Mouse (Mus musculus) limb, embryonic 15.5 days (tissue): ENCODE measurements around the gene Olfr1312. TPM values are rescaled to one million over a fixed set of nuclear protein-coding genes. Genes with fewer than 3 reads are reported as not detected.
"Not testable (repeated sequence)": the region's sequence is repeated elsewhere in the genome, so short reads cannot be mapped to it uniquely, and the experiment has no call there.

ENCODE experiments used
- ATAC-seq: fragments of 200-750 bp; cut with Nextera tagmentation; 2 replicates; pipeline ENCODE4 v1.8.0; 2017; ENCODE audit warnings: low read depth, moderate TSS enrichment; ENCODE audit not compliant: insufficient number of reproducible peaks, low FRiP score, low TSS enrichment
- H3K27ac ChIP-seq: fragments of 300-500 bp; sonication (generic); 2 replicates; pipeline ENCODE4 v1.5.1; 2015; ENCODE audit warnings: moderate library complexity, mild to moderate bottlenecking, inconsistent platforms
- H3K27me3 ChIP-seq: fragments of 300-500 bp; sonication (generic); 2 replicates; pipeline ENCODE4 v1.6.1; 2015; ENCODE audit warnings: inconsistent platforms
- H3K36me3 ChIP-seq: fragments of 300-500 bp; sonication (generic); 2 replicates; pipeline ENCODE4 v1.6.1; 2015; ENCODE audit warnings: inconsistent platforms
- H3K4me1 ChIP-seq: fragments of 300-500 bp; sonication (generic); 2 replicates; pipeline ENCODE4 v1.6.1; 2015; ENCODE audit warnings: inconsistent platforms
- H3K4me2 ChIP-seq: fragments of 300-500 bp; sonication (generic); 2 replicates; pipeline ENCODE4 v1.6.1; 2015; ENCODE audit warnings: mild to moderate bottlenecking, inconsistent platforms
- H3K4me3 ChIP-seq: fragments of 300-500 bp; sonication (generic); 2 replicates; pipeline ENCODE4 v1.5.1; 2015; ENCODE audit warnings: mild to moderate bottlenecking, inconsistent platforms
- H3K9ac ChIP-seq: fragments of 300-500 bp; sonication (generic); 2 replicates; pipeline ENCODE4 v1.6.1; 2015; ENCODE audit warnings: inconsistent platforms
- H3K9me3 ChIP-seq: fragments of 300-500 bp; sonication (generic); 2 replicates; pipeline ENCODE4 v1.6.1; 2016; ENCODE audit warnings: inconsistent platforms
- WGBS: fragments of 180-500 bp; shearing (Covaris S2); methylation state at CpG from one replicate; pipeline ENCODE4 v1.1.7; 2015; 5-methylcytosine and 5-hydroxymethylcytosine counted together
- polyA plus RNA-seq: library from polyadenylated mRNA; unstranded; fragments of >200 nt; fragmentation: Nextera tagmentation; extraction: Ambion mirVana; gene quantifications from 2 replicates; pipeline ENCODE4 v1.2.1, GENCODE M21; 2015

The Olfr1312 gene
- polyA plus RNA-seq: not detected in 2 replicates

DNA sequence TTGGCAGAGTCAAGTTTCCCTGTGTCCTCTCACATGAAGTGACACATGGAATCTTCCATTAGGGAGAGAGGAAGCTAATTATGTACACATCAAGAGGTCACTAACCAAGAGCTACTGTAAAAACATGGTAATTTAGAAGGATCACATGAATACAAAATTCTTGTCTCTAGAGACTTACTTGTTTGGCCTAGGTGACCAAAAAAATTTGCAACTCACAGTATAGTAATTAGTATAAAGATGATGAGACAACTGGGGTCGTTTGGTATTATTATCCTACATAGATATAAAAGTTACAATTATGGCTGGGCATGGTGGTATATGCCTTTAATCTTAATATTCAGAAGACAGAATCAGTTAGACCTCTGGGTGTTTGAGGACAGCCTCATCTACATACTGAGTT lies at the start of gene Olfr1312:
Gene Olfr1312 (minus strand): TSS at position 101 of the 400 bp plus-strand sequence.
- no peaks in the 10 kb centered on the region for H3K36me3 ChIP-seq
- no peaks in the 10 kb centered on the region for H3K4me1 ChIP-seq
- 29% methylated on average over 1 of the region's 1 CpGs for WGBS
- H3K4me3 ChIP-seq: no peak within 1 kb of the TSS
- no peak within 1 kb of the TSS for H3K9ac ChIP-seq
- H3K9me3 ChIP-seq: no peaks in the 10 kb centered on the region
- H3K27ac ChIP-seq: no peak within 1 kb of the TSS
- ATAC-seq: no peak
- H3K4me2 ChIP-seq: no peak within 1 kb of the TSS
- H3K27me3 ChIP-seq: no peaks in the 10 kb centered on the region

DNA sequence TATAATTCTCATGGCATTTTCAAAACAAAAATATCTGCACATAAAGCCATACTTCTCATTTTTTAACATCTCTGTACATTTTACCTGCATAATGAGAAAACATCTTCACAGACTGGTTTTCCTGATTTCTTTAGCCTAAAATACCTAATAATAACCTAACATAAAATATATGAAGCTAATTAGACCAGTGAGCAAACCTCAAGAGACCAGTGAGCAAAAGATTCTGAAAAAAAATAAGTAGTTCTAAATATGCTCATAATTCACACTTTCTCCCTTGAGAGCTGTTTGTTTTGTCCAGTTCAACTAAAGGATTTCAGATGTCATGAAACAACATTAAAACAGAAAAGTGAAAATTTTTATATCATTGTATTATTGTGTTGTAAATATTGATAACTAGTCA lies 46.6 kb upstream of the Olfr1312 start, which contains the start of gene Olfr1314:
Gene Olfr1314 (minus strand): TSS at position 101 of the 400 bp plus-strand sequence.
- H3K4me3 ChIP-seq: no peak within 1 kb of the TSS
- ATAC-seq: no peak

DNA sequence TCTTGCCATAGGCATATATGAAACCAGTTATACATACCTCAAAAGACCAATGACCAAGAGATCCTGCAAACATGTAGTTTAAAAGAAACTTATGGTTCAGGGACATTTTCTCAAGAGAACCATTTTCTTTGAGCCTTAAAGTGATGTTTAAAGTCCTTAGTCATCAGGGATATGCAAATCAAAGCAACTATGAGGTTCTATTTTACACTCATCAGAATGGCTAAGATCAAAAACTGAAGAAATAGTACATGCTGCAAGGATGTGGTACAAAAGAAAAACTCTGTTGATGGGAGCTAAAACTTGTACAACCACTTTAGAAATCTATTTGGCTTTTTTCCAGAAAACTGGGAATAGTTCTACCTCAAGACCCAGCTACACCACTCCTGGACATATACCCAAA lies 27.7 kb upstream of the Olfr1312 start, which contains the start of gene Olfr1313:
Gene Olfr1313 (minus strand): TSS at position 101 of the 400 bp plus-strand sequence.
- ATAC-seq: no peak
- Histone ChIP-seq H3K4me3 (no peak within 1 kb of the TSS), H3K9ac (no peak within 1 kb of the TSS), H3K4me1 (no peaks in the 10 kb centered on the region), H3K27me3 (no peaks in the 10 kb centered on the region), H3K4me2 (no peak within 1 kb of the TSS), H3K36me3 (no peaks in the 10 kb centered on the region), H3K9me3 (no peaks in the 10 kb centered on the region), H3K27ac (no peak within 1 kb of the TSS)

More for the DNA sequence above, 46.6 kb upstream of the Olfr1312 start, which contains the start of gene Olfr1314:
- Histone ChIP-seq H3K27me3 (no peaks in the 10 kb centered on the region), H3K9ac (no peak within 1 kb of the TSS), H3K36me3 (no peaks in the 10 kb centered on the region), H3K9me3 (no peaks in the 10 kb centered on the region), H3K4me2 (no peak within 1 kb of the TSS), H3K4me1 (no peaks in the 10 kb centered on the region), H3K27ac (no peak within 1 kb of the TSS)

DNA sequence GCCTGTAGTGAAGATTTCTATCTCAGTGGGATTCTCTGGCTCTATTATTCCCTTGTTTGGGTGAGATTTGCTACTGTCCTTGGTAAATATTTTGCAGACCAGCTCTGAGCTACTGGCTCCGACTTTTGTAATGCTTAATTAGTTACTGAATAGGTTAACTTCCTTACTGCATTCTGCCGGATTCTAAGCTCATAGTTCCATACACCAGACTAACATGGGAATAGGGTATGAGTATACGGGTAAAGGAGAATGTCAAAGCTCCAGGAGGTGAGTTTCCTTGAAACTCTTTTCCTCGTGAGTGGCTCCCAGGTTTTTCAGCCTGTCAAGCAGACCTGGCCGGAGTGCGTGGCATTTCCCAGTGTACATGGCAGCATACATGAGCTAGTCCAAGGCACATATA lies 23.1 kb downstream of the Olfr1312 start:
- not testable (repeated sequence) for H3K27me3 ChIP-seq, H3K4me3 ChIP-seq, H3K9ac ChIP-seq, H3K4me2 ChIP-seq, H3K27ac ChIP-seq, H3K4me1 ChIP-seq, H3K36me3 ChIP-seq, ATAC-seq, H3K9me3 ChIP-seq
- WGBS: 46% methylated on average over 6 of the region's 6 CpGs

DNA sequence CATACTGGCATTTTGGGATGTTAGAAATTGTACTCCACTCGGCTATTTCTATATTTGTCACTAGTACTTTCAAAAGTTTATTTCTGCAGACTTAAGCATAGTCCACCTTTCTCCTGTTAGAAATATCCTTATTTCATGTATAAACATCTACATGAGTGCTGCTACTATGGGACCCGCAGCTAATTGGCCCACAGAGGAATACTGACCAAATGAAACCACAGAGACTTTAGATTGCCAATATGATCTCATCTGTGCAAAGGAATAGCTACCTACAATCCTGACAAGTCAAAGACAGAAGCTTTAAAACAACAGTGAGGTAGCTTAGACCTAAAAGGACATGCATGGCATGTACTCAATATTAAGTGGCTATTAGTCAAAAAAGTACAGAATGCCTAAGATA lies 25.7 kb downstream of the Olfr1312 start, which contains the start of gene Olfr1311:
Gene Olfr1311 (minus strand): TSS at position 101 of the 400 bp plus-strand sequence.
- no peak for ATAC-seq
- H3K9me3 ChIP-seq: no peaks in the 10 kb centered on the region
- no peaks in the 10 kb centered on the region for H3K27me3 ChIP-seq
- WGBS: 84% methylated on average over 2 of the region's 2 CpGs
- H3K4me1 ChIP-seq: no peaks in the 10 kb centered on the region
- no peak within 1 kb of the TSS for H3K4me3 ChIP-seq
- H3K9ac ChIP-seq: no peak within 1 kb of the TSS
- H3K27ac ChIP-seq: no peak within 1 kb of the TSS
- no peak within 1 kb of the TSS for H3K4me2 ChIP-seq
- no peaks in the 10 kb centered on the region for H3K36me3 ChIP-seq

DNA sequence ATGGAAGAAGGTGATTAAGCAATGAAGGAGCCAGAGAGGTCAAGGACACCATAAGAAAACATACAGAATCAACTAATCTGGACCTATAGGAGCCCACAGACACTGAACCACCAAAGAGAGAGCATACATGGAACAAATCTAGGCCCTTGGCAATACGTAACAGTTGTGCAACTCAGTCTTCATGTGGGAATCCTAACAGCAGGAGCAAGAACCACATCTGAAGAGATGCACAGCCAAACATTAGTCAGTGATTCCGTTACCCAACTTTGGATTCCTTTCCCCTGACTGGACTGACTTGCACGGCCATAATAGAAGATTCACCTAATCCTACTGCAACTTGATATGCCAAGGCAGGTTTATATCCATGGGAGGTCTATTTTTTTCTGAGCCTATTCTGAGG lies 35.1 kb downstream of the Olfr1312 start:
- H3K4me1 ChIP-seq: no peaks in the 10 kb centered on the region
- 73% methylated on average over 3 of the region's 3 CpGs for WGBS
- no peaks in the 10 kb centered on the region for H3K9me3 ChIP-seq
- no peak overlapping the region for H3K9ac ChIP-seq
- no peak for ATAC-seq
- no peaks in the 10 kb centered on the region for H3K27me3 ChIP-seq
- no peak overlapping the region for H3K4me3 ChIP-seq
- no peak overlapping the region for H3K4me2 ChIP-seq
- no peaks in the 10 kb centered on the region for H3K36me3 ChIP-seq
- H3K27ac ChIP-seq: no peak overlapping the region

DNA sequence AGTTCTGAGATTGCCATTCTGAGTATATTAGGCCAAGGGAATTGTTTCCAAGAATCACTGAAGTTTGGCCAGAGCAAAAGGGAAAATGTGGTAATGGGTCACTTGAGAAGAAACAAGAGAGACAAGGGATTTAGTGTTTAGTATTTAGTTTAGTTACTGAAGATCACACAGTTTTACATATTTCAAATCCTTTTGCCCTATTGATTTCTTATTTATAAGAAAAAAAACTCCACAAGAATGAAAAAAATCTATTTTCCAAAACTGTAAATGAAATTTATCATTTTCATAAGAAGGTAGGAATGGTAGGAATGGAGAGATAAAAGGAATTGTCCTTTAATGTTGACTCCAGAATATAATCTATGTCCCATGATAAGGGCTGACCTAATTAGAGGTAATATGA lies 37.4 kb downstream of the Olfr1312 start, which contains the start of gene Olfr1310:
Gene Olfr1310 (minus strand): TSS at position 101 of the 400 bp plus-strand sequence.
- Histone ChIP-seq H3K27ac (no peak within 1 kb of the TSS), H3K27me3 (no peaks in the 10 kb centered on the region), H3K36me3 (no peaks in the 10 kb centered on the region), H3K4me3 (no peak within 1 kb of the TSS), H3K9me3 (no peaks in the 10 kb centered on the region), H3K9ac (no peak within 1 kb of the TSS), H3K4me1 (no peaks in the 10 kb centered on the region), H3K4me2 (no peak within 1 kb of the TSS)
- no peak for ATAC-seq

DNA sequence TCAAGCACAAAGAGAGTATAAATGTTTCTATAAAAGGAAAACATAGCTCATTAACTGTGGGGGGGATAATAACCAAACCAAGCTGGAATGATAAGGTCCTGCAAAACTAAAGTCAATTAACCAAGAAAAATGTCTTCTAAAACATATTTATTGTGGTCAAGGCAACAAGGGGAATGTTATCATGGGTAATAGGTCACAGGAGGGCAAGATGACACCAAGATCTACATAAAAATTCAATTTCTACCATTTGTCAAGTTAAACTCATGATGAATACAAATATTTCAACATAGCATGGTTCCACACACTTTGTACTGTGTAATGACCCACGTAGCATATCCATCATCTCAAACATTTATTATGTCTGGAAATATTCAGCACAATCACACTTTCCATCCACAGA lies 59.9 kb downstream of the Olfr1312 start, which contains the start of gene Olfr1309:
Gene Olfr1309 (minus strand): TSS at position 101 of the 400 bp plus-strand sequence.
- H3K9ac ChIP-seq: no peak within 1 kb of the TSS
- H3K9me3 ChIP-seq: no peaks in the 10 kb centered on the region
- H3K27me3 ChIP-seq: no peaks in the 10 kb centered on the region
- H3K4me2 ChIP-seq: no peak within 1 kb of the TSS
- no peak within 1 kb of the TSS for H3K27ac ChIP-seq
- H3K36me3 ChIP-seq: no peaks in the 10 kb centered on the region
- ATAC-seq: no peak
- no peaks in the 10 kb centered on the region for H3K4me1 ChIP-seq
- WGBS: 50% methylated on average over 1 of the region's 1 CpGs
- no peak within 1 kb of the TSS for H3K4me3 ChIP-seq

Other genes with a start within 250 kb of the Olfr1312 start
- not detected in 2 replicates for gene Olfr1303, start 229.9 kb downstream of the Olfr1312 start, polyA plus RNA-seq
- gene Olfr1305, start 173.1 kb downstream of the Olfr1312 start, polyA plus RNA-seq: not detected in 2 replicates
- not detected in 2 replicates for gene Olfr1306, start 134.0 kb downstream of the Olfr1312 start, polyA plus RNA-seq
- not detected in 2 replicates for gene Olfr1307, start 100.8 kb downstream of the Olfr1312 start, polyA plus RNA-seq
- gene Olfr1308, start 85.3 kb downstream of the Olfr1312 start, polyA plus RNA-seq: not detected in 2 replicates
- gene Olfr1309, start 60.0 kb downstream of the Olfr1312 start, polyA plus RNA-seq: not detected in 2 replicates
- not detected in 2 replicates for gene Olfr1310, start 37.5 kb downstream of the Olfr1312 start, polyA plus RNA-seq
- not detected in 2 replicates for gene Olfr1311, start 25.8 kb downstream of the Olfr1312 start, polyA plus RNA-seq
- not detected in 2 replicates for gene Olfr1313, start 27.6 kb upstream of the Olfr1312 start, polyA plus RNA-seq
- gene Olfr1314, start 46.5 kb upstream of the Olfr1312 start, polyA plus RNA-seq: not detected in 2 replicates
- not detected in 2 replicates for gene Olfr1315-ps1, start 65.2 kb upstream of the Olfr1312 start, polyA plus RNA-seq
- gene Olfr1316, start 84.7 kb upstream of the Olfr1312 start, polyA plus RNA-seq: not detected in 2 replicates
- not detected in 2 replicates for gene Olfr1317, start 90.1 kb upstream of the Olfr1312 start, polyA plus RNA-seq
- gene Olfr1318, start 104.0 kb upstream of the Olfr1312 start, polyA plus RNA-seq: not detected in 2 replicates
- gene Lpcat4, start 189.2 kb upstream of the Olfr1312 start, polyA plus RNA-seq: 17.0 and 21.0 TPM in 2 replicates
- not detected in 2 replicates for gene Nutm1, start 209.1 kb upstream of the Olfr1312 start, polyA plus RNA-seq
- 185 and 207 TPM in 2 replicates for gene Nop10, start 211.7 kb upstream of the Olfr1312 start, polyA plus RNA-seq
- 8.0 and 8.6 TPM in 2 replicates for gene Slc12a6, start 215.6 kb upstream of the Olfr1312 start, polyA plus RNA-seq
- gene Gm21985, start 216.1 kb upstream of the Olfr1312 start, polyA plus RNA-seq: not detected in 2 replicates